Mouse (Mus musculus) adrenal gland, postnatal 36 days (tissue): ENCODE results near the gene Olfr735. TPM values are rescaled to one million over a fixed set of nuclear protein-coding genes. Genes with fewer than 3 reads are reported as not detected.

ENCODE experiments used
- DNase-seq, 2 experiments: peaks; one replicate each; pipeline ENCODE4 v3.0.0; 2021; ENCODE audit warnings: mixed read lengths in 1 of 2
- long read RNA-seq, 2 experiments: library from polyadenylated mRNA; stranded (forward); transcript quantifications; one replicate each; pipeline ENCODE4 v2.0.0; 2021; ENCODE audit warnings: borderline sequencing depth in 2 of 2
- total RNA-seq, 2 experiments: library from RNA; stranded (reverse); gene quantifications; 2 replicates each; pipeline ENCODE4 v1.2.3; 2021

Olfr735 gene
- total RNA-seq: not detected
- long read RNA-seq, experiment 1: 0 reads
- long read RNA-seq, experiment 2: 0 reads

DNA sequence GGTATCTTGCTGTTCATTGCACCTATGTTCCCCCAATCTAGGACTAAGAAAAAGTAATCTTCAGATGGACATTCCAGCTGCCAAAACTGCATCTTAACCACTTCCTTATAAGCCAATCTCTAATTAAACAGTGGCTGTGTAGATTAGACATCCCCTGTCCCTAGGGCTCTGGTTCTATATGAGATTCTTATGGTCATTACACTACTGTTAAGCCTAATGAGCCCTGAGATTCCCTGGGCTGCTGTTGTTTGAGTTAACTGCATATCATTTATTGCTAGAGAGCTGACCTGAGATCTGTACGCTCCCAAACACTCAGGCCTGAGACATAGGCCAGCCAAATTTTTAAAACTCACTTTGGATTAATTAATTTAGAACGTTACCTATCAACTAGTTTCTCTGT lies at the start of gene Olfr735:
Olfr735 (minus strand) TSS at position 77 of the 400 bp plus-strand sequence.
- no peak for DNase-seq

DNA sequence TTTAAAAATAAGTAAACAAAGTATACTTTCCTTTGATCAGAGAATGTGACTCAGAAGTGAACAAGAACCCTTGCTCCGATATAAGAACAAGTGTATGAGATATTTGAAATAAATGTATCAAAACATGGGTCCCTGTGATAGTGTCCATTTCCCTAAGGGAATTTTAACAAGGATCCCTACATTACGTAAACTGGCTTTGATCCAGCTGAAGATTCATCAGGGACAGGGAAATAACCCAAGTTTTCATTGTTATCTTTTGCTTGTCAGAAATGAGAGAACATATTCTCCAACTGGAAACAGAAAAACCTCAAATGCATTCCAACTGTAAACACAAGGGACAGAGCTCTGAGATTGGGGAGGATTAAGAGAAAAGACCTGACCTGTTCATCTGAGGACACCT lies 32.2 kb upstream of the Olfr735 start, which contains the start of gene Olfr736:
Olfr736 (plus strand) TSS at position 301 of the 400 bp plus-strand sequence.
- DNase-seq: no peak

DNA sequence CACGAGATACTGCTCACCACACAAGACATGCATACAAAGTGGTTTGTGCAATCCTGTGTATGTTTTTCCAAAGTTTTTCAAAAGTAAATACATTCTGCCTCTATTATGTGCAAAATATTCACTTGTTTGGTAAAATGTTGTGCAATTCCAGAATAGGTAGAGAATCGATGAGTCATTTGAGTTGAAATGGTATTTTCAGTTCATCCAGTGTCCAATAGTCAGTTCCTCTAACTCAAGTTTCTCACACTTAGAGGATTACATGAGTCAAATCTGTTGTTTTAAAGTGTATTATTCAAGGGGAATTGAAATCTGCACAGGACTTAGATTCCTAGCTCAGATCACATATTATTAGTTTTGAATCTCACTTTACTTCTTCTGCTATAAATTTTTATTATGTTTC lies 14.9 kb upstream of the Olfr735 start:
- no peak for DNase-seq

DNA sequence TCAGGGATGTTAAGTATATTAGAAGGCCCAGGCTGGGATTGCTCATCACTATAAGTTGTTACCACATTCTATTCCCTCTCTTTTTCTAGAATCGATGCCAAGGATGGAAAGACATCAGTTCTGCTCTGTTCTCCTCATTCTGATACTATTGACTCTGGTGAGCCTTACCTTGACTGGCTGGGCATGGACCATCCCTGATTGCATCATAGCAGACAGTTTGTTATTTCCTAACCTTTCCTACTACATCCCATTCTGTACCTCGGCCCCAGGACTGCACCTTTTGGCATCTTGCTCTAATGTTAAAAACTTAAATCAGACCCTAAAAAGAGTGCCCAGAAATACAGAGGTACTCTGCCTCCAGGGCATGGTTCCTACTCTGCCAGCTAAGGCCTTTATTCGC lies 11.8 kb upstream of the Olfr735 start:
- no peak for DNase-seq

DNA sequence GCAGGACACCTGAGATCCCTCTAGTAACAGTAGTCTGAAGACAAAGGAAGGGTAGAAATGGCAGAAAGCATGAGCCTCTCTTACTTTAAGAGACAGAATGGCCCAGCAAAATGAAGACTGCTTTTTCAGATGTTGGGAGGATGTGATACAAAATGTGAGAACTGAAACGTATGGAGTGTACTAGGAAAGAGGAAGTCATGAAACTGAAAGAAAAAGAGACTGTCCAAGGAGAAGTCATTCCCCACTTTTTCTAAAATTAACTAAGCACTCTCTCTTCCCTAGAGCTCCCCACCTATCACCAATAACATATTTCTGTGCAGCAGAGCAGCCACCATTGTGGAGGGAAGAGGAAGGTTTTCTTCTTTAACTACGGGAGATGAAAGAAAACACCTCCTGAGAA lies 8.9 kb upstream of the Olfr735 start, which contains the start of gene Tlr11:
Tlr11 (plus strand) TSS at position 322 of the 400 bp plus-strand sequence.
- DNase-seq: no peak

DNA sequence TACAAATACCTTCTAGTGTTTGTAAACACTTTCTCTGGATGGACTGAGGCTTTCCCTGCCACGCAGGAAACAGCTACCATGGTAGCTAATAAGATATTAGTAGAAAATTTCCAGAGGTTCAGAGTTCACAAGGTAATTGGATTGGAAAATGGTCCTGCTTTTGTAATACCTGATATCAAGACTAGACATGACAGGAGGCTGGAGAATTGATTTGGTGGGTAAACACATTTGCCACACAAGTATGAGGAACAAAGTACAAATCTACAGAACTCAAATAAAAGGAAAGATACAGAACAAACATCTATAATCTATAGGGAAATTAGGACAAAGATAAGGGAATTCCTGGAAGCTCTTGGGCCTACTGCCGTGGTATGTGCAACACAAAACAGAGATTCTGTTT lies 8.1 kb upstream of the Olfr735 start:
- no peak for DNase-seq

DNA sequence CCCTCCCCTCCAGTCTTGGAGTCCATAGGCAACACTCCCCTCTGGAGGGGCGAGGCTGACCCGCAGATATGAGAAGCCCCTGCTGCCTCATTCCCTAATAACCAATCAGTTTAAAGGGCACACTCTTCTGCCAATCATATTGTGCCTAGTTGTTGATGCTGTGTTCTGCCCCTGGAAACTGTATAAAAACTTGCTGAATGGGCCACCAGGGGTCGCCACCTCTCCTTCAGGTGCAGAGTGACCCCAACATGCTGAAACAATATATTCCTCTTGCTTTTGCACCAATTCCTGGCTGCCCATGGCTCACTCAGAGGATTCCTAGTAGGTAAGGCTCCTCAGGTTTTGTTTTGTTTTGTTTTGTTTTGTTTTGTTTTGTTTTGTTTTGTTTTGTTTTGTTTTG lies 3.8 kb upstream of the Olfr735 start:
- peak; percentile 15 to 58 for DNase-seq

DNA sequence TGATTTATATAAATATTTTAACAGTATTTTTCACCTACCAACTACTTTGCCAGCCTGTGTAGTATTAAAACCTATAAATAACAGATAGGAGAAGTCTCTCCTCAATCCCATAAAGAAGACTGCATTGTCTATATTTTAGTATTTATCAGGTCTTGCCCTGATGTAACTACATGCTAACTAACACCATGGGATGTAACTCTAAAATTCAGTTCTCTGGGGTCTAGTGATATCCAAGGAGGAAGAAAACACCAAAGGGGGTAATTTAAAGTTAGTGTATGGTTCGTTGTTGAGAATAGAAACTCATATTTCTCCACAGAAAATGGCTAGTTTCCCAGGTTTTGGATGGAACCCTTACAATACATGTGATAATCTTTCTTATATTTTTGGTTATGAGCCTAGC lies 22.0 kb downstream of the Olfr735 start, which contains the start of gene Olfr734:
Olfr734 (minus strand) TSS at position 101 of the 400 bp plus-strand sequence.
- DNase-seq: no peak

DNA sequence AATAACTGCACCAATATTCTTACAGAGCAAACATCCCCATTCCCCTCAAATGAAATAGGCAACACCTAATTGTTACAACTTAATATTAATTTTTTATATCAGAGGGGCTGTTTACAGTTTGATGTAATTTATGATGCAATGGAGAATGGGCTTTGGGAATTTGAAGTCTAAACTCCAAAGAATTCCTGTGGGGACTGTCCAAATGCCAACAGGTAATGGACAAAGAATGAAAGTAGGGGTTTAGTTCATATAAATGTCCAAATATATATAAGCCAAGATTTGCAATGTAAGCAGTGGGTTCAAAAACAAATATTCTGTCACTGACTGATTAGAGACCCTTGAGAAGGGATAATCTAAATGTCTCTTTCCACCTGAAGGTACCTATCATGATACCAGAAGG lies 47.2 kb downstream of the Olfr735 start, which contains the start of gene Olfr733:
Olfr733 (minus strand) TSS at position 101 of the 400 bp plus-strand sequence.
- DNase-seq: no peak

Other genes with a start within 250 kb of the Olfr735 start
- not detected for gene Olfr727, start 225.7 kb downstream of the Olfr735 start, total RNA-seq
- not detected for gene Olfr728, start 206.2 kb downstream of the Olfr735 start, total RNA-seq
- not detected for gene Olfr729, start 196.0 kb downstream of the Olfr735 start, total RNA-seq
- not detected for gene Olfr730, start 160.7 kb downstream of the Olfr735 start, total RNA-seq
- not detected for gene Olfr731, start 107.0 kb downstream of the Olfr735 start, total RNA-seq
- not detected for gene Olfr732, start 64.7 kb downstream of the Olfr735 start, total RNA-seq
- gene Olfr733, start 47.4 kb downstream of the Olfr735 start, total RNA-seq: not detected
- under 1 TPM in 1 of 2 experiments, not detected in 1; 0.07 TPM for gene Olfr734, start 22.1 kb downstream of the Olfr735 start, total RNA-seq
- under 1 TPM in 1 of 2 experiments, not detected in 1; 0.17 TPM for gene Tlr11, start 9.0 kb upstream of the Olfr735 start, total RNA-seq
- not detected for gene Olfr736, start 32.3 kb upstream of the Olfr735 start, total RNA-seq
- not detected for gene Olfr738, start 58.7 kb upstream of the Olfr735 start, total RNA-seq
- gene Olfr739, start 69.8 kb upstream of the Olfr735 start, total RNA-seq: not detected
- gene Olfr740, start 96.7 kb upstream of the Olfr735 start, total RNA-seq: not detected
- gene Olfr741, start 123.9 kb upstream of the Olfr735 start, total RNA-seq: not detected
- not detected for gene Olfr742, start 154.7 kb upstream of the Olfr735 start, total RNA-seq
- not detected for gene Olfr743, start 173.0 kb upstream of the Olfr735 start, total RNA-seq